Mouse (Mus musculus) left cerebral cortex, postnatal 25 days (tissue): ENCODE data around the gene Nkg7. TPM values are rescaled to one million over a fixed set of nuclear protein-coding genes. Genes with fewer than 3 reads are reported as not detected.
"Not testable (repeated sequence)": the region's sequence is repeated elsewhere in the genome, so short reads cannot be mapped to it uniquely, and the experiment has no call there.

Experiments
- DNase-seq, 2 experiments: peaks; one replicate each; pipeline ENCODE4 v3.0.0; 2022; ENCODE audit warnings: low spot score in 2 of 2, mixed read lengths in 1 of 2
- intact Hi-C: fragments of 180-260 bp; cut with DNase I; formaldehyde crosslinking; loops from one replicate; pipeline ENCODE4 v1.15.1; 2025
- total RNA-seq, 2 experiments: library from RNA; stranded (reverse); gene quantifications; 2 replicates each; pipeline ENCODE4 v1.2.3; 2021

The Nkg7 gene
- total RNA-seq = not detected

DNA sequence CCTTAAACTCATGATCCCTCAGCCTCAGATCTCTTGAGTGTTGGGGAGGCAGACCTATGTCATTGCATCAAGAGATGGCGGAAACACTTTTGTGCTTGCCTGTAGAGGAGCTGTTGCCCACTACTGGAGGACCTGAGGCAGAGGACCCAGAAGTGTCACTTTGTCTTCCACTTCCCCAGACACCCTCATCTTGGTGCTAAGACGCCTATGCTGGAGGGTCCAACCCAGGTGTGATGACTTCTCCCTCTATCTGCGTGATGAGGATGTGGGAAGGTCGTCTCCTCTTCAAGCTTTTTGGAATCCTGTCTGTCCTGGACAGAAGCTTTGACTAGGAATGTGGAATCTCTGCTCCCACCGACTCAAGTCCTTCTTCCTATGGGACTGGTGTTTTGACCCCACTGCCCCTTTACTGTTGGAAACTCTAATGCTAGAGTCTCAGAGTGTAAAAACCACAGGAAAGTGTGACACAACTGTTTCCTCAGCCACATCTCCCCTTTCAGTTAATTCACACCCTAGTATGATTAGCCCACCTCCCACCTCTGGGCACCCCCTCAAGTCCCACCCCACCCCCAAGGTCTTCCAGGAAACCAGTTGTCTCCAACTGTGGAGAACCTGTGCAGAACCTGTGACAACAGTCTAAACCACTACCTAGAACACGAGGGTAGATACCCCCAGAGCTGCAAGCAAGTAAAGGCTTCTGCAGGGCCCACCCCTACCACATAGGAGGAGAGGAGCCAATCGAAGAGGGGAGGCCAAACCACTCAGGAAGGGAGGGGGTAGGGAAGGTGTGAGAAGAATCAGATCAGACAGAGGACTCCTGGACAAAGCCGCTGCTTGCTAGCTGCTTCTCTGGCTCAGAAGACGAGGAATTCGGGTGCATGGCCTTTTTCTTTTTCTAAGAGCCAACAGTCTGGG lies at the start of gene Nkg7:
Gene Nkg7 (plus strand): TSS at position 733 of the 915 bp plus-strand sequence.
- DNase-seq = no peak
- intact Hi-C loops = no loop called here

DNA sequence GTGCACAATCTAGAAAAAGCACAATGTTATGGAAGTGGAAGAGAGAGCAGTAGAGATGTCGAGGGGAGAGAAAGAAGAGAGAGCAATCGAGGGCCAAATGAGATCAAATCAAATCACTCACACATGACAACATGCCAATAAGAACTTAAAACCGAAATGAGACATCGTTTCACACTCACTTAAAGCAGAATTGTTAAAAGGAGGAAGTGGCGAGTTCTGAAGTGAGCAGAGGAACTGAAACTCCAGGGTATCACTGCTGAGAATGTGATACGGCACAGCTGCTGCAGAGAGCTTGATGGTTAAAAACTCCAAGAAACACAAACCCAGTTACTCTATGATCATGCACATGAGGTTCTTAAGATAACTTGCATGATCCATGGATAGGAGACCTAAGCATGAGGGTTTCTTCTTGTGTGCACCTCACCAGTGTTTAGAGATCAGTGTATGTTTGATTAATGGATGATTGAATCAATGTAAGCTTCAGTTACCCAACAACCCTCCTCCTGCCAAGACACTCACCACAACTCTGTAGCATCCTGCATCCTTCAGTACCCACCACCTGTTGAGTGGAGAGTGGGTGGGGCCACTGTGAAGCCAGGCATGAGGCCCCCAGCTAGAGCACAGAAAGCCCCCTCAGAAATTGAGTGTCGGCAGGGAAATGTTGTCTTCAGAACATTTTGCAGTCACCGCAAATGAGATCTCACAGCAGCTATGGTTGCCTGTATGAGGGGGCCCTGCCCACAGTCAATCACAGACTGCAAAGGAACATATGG lies 44.3 kb upstream of the Nkg7 start:
- DNase-seq = peak in 1 of 2 experiments; percentile 11
- intact Hi-C loops = no loop called here

DNA sequence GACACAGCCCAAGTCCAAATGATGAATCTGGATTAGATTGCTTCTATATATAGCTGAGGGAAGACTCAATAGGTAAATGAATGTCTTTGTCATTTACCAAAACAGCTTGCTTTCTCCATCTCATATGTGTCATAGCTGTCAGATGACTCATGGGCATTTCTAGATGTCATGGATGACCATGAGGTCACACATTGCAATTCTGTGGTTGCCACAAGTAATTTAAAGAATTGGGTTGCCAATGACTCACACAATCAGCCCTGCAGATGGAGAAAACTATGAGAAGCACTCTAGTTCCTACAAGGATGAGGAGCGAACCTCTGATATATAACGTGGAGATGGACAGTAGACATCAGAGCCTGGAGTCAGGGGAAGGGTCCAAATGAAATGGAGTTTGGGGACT lies 37.4 kb upstream of the Nkg7 start:
- DNase-seq = no peak
- intact Hi-C loops = no loop called here

DNA sequence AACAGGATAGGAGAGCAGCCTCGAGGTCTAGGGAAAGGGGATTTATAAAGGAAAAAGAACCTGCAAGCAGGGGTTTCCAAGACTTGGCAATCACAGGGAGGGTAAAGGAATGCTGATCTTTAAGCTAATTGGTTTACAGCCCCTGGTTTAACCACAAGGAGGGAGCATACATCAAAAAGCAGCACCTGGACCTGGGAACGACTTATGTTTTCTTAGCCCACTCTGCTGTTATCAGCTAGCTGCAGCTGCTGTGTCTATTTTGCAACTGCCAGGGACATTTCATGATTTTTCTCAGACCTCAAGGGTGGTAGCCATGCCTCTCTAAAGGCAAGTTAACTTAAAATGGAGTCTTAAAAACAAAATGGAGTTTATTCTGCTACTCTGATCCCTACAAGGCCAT lies 34.2 kb upstream of the Nkg7 start:
- no peak for DNase-seq
- intact Hi-C loops = no loop called here

DNA sequence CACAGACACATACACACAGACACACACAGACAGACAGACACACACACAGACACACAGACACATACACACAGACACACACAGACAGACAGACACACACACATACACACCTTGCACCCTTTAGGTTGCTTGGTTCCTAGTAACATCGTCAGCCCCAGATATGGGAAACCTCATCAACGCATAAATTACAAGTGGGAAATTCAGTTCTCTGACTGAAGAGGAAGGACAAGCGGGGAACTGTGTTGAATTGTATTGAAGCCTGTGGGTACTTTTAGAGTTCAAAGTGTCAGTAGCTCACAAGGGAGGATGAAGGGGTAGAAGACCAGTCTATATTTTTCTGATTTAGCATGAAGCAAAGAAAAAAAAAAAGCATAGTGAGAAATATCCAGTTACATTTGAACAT lies 29.3 kb upstream of the Nkg7 start:
- no peak for DNase-seq
- intact Hi-C loops = no loop called here

DNA sequence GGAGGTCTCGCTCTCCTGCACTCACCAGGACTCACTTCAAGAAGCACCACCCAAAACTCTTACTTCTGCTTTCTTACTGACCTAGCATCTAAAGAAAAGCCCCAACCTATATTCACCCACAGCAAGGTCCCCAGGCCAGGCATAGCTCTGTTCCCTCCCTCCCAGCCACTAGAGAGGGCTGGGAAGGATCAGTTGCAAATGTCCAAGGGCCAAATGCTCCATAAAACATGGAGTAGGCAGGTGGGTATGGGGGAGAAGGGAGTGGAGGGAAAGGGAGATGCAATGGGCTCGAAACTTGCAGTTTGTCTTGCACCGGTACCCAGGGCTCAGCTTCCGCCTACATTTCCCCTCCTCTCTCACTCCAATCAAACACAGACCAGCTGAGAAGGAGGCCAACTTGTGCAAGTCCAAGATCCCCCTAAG lies 28.7 kb upstream of the Nkg7 start, which contains the start of gene Siglecg:
Gene Siglecg (plus strand): TSS at position 74 of the 423 bp plus-strand sequence.
- no peak for DNase-seq
- intact Hi-C loops = no loop called here

DNA sequence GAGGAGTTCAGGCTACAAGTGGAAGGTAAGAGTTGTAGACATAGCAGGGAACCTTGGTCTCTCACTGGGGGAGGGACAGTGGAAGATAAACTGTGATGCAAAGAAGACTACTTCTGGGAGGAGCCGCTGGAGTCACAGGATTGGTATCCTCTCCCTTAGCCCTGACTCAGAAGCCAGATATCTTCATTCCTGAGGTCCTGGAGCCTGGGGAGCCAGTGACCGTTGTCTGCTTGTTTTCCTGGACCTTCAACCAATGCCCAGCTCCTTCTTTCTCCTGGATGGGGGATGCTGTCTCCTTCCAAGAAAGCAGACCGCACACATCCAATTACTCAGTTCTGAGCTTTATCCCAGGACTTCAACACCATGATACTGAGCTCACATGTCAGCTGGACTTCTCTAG lies 27.8 kb upstream of the Nkg7 start:
- DNase-seq = no peak
- intact Hi-C loops = no loop called here

DNA sequence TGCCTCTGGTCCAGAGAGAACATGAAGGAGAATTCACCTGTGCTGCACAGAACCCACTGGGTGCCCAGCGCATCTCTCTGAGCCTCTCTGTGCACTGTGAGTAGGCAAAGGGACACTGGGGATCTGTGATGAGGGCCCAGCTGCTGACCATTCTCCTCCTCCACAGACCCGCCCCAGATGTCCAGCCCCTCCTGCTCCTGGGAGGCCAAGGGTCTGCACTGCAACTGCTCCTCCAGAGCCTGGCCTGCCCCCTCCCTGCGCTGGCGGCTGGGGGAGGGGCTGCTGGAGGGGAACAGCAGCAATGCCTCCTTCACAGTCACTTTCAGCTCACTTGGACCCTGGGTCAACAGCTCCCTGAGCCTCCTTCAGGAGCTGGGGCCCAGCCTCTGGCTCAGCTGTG lies 25.1 kb upstream of the Nkg7 start:
- DNase-seq, intact Hi-C loops: not testable (repeated sequence)

DNA sequence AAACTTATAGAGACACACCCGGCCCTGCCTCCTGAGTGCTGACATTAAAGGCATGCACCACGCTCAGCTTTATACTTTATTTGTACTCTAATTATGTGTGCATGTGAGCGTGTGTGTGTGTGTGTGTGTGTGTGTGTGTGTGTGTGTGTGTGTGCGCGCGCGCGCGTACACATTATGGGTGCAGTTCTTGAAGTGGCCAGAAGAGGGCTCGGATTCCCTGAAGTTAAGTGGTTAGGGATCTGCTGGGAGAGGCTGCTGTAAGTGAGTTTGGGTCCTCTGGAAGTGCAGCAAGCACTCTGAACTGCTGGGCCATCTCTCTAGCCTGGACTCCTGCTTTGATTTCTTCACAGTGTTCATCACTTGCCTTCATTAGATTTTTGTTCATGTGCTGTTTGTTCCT lies 19.6 kb upstream of the Nkg7 start:
- DNase-seq = no peak
- intact Hi-C loops = no loop called here

DNA sequence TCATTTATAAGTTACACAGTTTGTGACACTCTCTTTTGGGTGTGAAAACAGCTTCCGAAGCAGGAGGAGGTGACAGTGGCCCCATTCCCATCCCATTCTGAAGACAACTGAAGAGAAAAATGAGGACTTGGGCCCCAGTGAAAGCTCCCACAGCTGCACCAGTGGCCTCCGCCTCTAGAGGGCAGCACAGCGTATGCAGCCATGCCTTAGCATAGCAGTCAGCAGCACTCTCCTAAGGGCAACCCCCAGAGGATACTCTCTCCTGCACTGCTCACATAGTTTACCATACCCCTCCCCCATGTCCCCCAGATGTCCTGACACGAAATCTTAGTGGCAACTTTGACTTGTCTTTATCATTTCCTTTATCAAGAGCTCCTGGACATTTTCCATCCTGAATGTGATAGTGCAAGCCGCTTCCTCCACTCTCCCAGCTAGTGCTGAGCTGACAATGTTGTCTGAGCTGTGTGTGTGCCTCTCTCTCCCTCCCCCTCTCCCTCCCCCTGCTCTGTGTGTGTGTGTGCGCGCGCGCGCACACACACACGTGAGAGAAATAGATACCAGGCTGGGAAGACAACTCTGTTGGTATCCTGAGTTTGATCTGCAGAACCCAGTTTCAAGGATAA lies 13.8 kb upstream of the Nkg7 start:
- intact Hi-C loops = loop anchor here (1.0 to 2.0 kb wide), 2 partner anchors 43 to 72 kb away; no protein-coding TSS in a partner anchor
- DNase-seq = peak; percentile 82 to 86

DNA sequence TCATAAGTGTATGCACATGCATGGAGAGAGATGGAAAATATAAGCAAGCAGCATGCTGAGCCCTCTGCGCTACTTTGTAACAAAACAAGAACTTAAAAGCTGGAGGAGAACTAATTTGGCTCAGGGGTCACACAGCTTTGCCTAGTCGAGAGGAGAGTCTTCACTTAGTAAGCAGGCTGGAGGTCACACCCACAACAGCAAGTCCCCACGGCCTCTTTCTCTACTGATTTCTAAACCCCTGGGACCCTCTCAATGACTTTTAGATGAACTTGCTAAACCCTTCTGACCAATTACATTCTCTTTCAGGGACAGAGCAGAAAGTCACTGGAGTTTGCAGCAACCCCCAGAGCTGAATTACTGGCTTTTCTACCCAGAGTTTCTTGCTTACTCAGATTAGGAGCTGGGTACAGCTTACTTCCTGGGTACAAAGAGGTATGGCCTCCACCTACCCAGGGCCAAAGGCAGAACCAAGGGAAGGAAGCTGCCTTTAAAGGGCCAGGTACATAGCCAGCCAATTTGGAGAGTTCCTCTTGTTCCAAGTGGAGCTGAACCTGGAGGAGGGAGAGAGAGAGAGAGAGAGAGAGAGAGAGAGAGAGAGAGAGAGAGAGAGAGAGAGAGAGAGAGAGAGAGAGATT lies 12.8 kb upstream of the Nkg7 start:
- intact Hi-C loops = loop anchor here (1.0 to 2.0 kb wide), 2 partner anchors 42 to 71 kb away; no protein-coding TSS in a partner anchor
- DNase-seq = no peak

DNA sequence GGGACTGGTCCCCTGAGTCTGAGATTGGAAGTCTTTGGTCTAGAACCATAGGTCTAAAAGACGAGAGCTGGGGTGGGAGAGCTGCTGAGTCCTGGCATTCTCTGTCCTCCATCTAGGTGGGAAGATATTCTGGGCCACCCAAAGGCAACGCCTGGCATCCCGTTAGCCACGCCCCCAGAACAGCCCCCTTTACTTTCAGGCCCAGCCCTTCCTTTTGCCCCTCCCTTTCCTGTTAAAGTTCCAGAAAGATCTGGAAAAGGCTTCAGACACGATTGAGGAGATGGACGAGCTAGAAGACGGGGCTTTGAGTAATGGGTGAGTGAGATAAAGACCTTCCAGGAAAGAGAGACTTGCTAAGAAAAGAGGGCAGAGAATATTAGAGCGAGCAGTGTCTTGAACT lies 9.5 kb upstream of the Nkg7 start, which contains the start of gene Lim2:
Gene Lim2 (plus strand): TSS at position 265 of the 400 bp plus-strand sequence.
- no peak for DNase-seq
- intact Hi-C loops = no loop called here

DNA sequence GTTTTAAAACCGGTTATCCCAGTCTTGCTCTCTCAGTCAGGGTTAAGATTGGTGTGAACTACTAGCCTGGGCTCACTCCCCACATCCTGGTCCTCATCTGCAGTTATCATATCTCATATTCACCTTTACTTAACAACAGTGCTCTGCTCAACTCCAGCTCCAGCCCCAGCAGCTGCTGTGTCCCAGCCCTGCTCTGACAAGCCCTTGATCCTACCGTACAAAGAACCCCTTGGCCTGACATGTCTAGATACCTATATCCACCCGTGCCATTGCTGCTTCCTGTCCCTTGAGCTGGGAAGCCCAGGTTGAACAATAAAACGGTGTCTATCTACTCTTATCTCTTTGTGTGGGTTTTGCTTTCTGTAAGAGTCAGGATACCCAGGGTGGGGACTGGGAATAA lies 7.4 kb upstream of the Nkg7 start:
- DNase-seq = no peak
- intact Hi-C loops = no loop called here

DNA sequence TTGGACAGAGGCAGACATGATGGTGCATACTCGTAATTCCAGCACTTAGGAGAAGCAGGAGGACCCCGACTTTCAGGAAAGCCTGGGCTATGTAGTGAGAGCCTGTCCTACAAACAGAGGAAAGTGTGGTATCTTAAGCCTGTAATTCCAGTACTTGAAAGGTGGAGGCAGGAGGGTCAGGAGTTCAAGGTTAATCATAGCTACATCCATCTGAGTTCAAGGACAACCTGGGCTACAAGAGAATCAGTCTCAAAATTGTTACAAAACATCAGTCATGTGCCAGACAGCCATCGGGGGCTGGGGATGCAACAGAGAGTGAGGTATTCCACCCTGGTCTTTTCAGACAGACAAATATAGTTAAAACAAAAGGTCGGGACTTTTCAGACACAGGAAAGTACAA lies 4.0 kb upstream of the Nkg7 start:
- intact Hi-C loops = no loop called here
- DNase-seq = no peak

DNA sequence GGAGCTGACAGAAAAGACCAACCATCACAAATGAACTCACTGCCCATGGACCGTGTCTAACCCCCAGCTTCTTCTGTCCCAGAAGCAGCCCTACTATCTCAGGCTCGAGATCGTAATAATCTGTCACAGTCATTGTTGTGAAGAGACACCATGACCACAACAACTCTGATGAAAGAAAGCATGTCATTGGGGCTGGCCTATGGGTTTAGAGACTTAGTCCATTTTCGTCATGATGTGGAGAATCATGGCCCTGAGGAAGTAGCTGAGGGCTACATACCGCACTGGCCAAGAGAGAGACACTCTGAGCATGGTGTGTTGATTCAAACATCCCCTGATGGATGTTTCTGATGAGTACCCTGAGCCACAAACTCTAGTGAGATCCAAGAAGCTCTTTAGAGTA lies 2.2 kb upstream of the Nkg7 start:
- DNase-seq = no peak

DNA sequence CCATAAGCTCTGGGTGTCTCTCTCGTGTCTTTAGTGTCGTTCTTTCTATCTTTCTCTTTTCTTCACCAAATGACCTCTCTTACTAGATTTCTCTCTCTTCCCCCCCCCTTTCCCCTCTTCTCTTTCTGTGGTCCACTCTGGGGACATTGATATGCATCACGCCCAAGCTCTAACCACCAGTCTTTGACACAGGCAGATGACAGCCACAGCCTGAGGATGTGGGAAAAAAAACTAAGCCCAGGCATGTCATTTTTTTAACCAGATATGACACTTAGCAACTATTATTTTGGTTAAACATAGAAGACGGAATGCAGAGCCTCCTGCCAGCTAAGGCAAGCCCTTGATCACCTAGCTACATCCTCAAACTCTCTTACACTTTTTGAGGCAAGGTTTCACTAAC lies 1.7 kb downstream of the Nkg7 start:
- no peak for DNase-seq
- intact Hi-C loops = no loop called here

More for the DNA sequence above, 2.2 kb upstream of the Nkg7 start:
- intact Hi-C loops = no loop called here

DNA sequence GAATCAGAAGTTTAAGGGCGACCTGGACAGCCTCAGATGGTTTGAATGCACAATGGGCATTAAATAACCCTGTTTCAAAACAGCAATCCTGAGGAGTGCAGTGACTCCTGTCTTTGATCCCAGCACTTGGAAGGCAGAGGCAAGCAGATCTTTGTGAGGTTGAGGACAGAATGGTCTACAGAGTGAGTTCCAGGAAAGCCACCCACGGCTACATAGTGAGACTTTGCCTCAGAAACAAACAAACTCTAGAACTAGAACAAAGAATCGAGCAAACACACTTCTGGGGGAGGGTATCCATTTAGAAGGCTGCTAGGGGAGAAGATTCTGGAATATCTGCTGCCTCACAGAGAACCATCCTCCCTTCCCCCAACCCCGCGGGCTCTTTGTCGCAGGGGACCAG lies 3.6 kb downstream of the Nkg7 start, which contains the start of gene Cldnd2:
Gene Cldnd2 (plus strand): TSS at position 301 of the 400 bp plus-strand sequence.
- no peak for DNase-seq
- intact Hi-C loops = no loop called here

DNA sequence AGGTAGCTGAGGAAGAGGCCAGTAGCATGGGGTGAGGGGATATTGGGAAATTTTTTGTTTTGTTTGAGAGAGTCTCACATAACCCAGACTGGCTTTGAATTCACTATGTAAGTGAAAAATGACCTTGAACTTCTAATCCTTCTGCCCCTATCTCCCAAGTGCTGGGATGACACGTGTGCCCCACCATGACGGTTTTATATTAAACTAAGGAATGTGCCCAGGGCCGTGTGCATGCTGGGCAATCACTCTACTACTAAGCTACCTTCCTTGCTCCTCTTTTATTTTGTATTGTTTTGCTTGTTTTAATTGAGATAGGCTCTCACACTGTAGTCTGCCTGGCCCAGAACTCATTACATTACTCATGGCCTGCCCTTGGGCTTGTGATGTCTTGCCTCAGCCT lies 4.2 kb downstream of the Nkg7 start:
- no peak for DNase-seq
- intact Hi-C loops = no loop called here

DNA sequence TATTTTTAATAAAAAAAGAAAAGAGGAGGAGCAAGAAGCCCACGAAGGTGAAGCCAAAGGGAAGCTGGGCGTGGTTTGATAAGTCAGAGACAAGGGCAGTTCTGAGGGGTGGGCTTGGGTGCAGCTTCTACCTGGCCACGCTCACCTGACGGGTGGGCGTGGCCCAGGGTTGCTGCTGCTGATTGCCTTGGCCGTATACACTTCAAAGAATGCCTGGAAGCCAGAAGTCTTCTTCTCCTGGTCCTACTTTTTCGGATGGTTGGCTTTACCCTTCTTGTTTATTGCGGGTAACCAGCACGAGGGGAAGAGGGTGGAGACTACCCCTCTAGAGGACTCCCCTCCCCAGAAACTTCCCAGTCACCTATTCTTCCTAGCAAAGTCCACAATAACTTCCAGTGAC lies 5.8 kb downstream of the Nkg7 start:
- intact Hi-C loops = loop anchor here (2.0 kb wide), 1 partner anchor 130 kb away; the partner anchor contains the start of gene Zfp715
- DNase-seq = no peak
